Mouse (Mus musculus) hindbrain, postnatal 0 days (tissue): ENCODE results near the gene Comp. TPM values are rescaled to one million over a fixed set of nuclear protein-coding genes. Genes with fewer than 3 reads are reported as not detected.

Source experiments
- ATAC-seq: fragments of 200-750 bp; cut with Nextera tagmentation; 2 replicates; pipeline ENCODE4 v1.8.0; 2017; ENCODE audit warnings: mild to moderate bottlenecking, moderate TSS enrichment, moderate library complexity
- DNase-seq: peaks from one replicate; pipeline ENCODE4 v3.0.0-alpha.2; 2015; ENCODE audit warnings: low spot score
- H3K27ac ChIP-seq: fragments of 300-500 bp; sonication (generic); 2 replicates; pipeline ENCODE4 v1.5.1; 2014; ENCODE audit warnings: mild to moderate bottlenecking
- H3K27me3 ChIP-seq: fragments of 300-500 bp; sonication (generic); 2 replicates; pipeline ENCODE4 v1.6.1; 2014; ENCODE audit warnings: low read length, mixed read lengths; ENCODE audit not compliant: insufficient read depth
- H3K36me3 ChIP-seq: fragments of 300-500 bp; sonication (generic); 2 replicates; pipeline ENCODE4 v1.6.1; 2014; ENCODE audit warnings: low read length, mixed read lengths; ENCODE audit not compliant: insufficient read depth
- H3K4me1 ChIP-seq: fragments of 300-500 bp; sonication (generic); 2 replicates; pipeline ENCODE4 v1.6.1; 2014; ENCODE audit warnings: antibody characterized with exemption, low read length, mixed read lengths; ENCODE audit not compliant: insufficient read depth
- H3K4me2 ChIP-seq: fragments of 300-500 bp; sonication (generic); 2 replicates; pipeline ENCODE4 v1.6.1; 2014; ENCODE audit warnings: low read depth, mild to moderate bottlenecking, low read length, moderate library complexity, mixed read lengths
- H3K4me3 ChIP-seq: fragments of 300-500 bp; sonication (generic); 2 replicates; pipeline ENCODE4 v1.5.1; 2014; ENCODE audit warnings: low read length
- H3K9ac ChIP-seq: fragments of 300-500 bp; sonication (generic); replicated peaks from 2 replicates; pipeline ENCODE4 v1.6.1; 2014; ENCODE audit warnings: mild to moderate bottlenecking, low read length, moderate library complexity, mixed read lengths
- H3K9me3 ChIP-seq: fragments of 300-500 bp; sonication (generic); 2 replicates; pipeline ENCODE4 v1.6.1; 2016; ENCODE audit warnings: low read length, mixed read lengths
- CTCF ChIP-seq: IDR thresholded peaks from 2 replicates; pipeline ENCODE4 v1.5.1; 2016; ENCODE audit warnings: antibody characterized with exemption, control low read depth, low read depth
- WGBS: fragments of 180-500 bp; shearing (Covaris S2); extraction: QIAGEN DNeasy Blood & Tissue Kit; methylation state at CpG from one replicate; pipeline ENCODE4 v1.1.7; 2014; 5-methylcytosine and 5-hydroxymethylcytosine counted together
- polyA plus RNA-seq: library from polyadenylated mRNA; unstranded; fragments of >200 nt; fragmentation: Nextera tagmentation; extraction: Ambion mirVana; gene quantifications from 2 replicates; pipeline ENCODE4 v1.2.1, GENCODE M21; 2015
- total RNA-seq: library from RNA; depleted of rRNA; stranded (reverse); fragments of >200 nt; gene quantifications from 2 replicates; pipeline ENCODE4 v1.2.3, GENCODE M21; 2014

Gene Comp
- total and polyA plus RNA-seq, 2 experiments from 2014 or later = 0.21 to 0.25 TPM

GRCm38 (mm10) chr8:70343076-70343475, 30.3 kb upstream of the Comp start:
- Histone ChIP-seq H3K36me3 (peaks cover 41% of the 10 kb centered on the region), H3K4me3 (no peak overlapping the region), H3K27me3 (no peaks in the 10 kb centered on the region), H3K27ac (no peak overlapping the region), H3K4me2 (no peak overlapping the region), H3K9me3 (no peaks in the 10 kb centered on the region), H3K9ac (no peak overlapping the region), H3K4me1 (no peaks in the 10 kb centered on the region)
- no peak for DNase-seq
- 69% methylated on average over 7 of the region's 7 CpGs for WGBS
- ATAC-seq = no peak
- no peak for TF ChIP-seq CTCF

DNA sequence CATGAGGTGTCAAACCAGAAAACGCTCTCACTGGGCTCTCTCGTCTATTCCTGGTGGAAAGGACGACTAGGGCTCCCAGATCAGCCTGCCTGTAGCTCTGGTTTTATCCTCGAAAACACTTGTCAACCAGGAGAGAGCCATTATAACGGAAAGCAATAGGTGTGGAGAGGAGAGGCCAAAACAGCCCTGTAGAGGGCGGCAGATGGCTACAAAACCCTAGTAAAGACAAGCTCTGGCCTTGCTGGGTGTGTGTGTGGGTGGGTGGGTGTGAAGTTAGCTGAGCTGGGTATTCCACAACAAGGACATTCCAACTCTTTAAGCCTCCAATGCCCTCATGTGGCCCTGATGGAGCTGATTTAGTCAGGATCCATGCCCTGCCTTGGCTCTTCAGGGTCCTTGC, 29.7 kb upstream of the Comp start:
- ATAC-seq = peak; percentile 68; the same call in 1 of the 2 replicates
- Histone ChIP-seq H3K4me1 (no peaks in the 10 kb centered on the region), H3K9ac (no peak overlapping the region), H3K27ac (no peak overlapping the region), H3K9me3 (no peaks in the 10 kb centered on the region), H3K4me2 (no peak overlapping the region), H3K27me3 (no peaks in the 10 kb centered on the region), H3K36me3 (peaks cover 35% of the 10 kb centered on the region), H3K4me3 (no peak overlapping the region)
- peak; percentile 80 for TF ChIP-seq CTCF
- 53% methylated on average over 6 of the region's 6 CpGs for WGBS
- peak; percentile 75 for DNase-seq

GRCm38 (mm10) chr8:70344279-70344678, 29.1 kb upstream of the Comp start:
- H3K27me3 ChIP-seq = no peaks in the 10 kb centered on the region
- no peak overlapping the region for H3K4me3 ChIP-seq
- H3K9ac ChIP-seq = no peak overlapping the region
- no peak overlapping the region for H3K4me2 ChIP-seq
- H3K4me1 ChIP-seq = no peaks in the 10 kb centered on the region
- no peak for DNase-seq
- no peak for ATAC-seq
- 85% methylated on average over 2 of the region's 2 CpGs for WGBS
- no peak for TF ChIP-seq CTCF
- peaks cover 34% of the 10 kb centered on the region for H3K36me3 ChIP-seq
- H3K9me3 ChIP-seq = no peaks in the 10 kb centered on the region
- no peak overlapping the region for H3K27ac ChIP-seq

GRCm38 (mm10) chr8:70347443-70347842, 25.9 kb upstream of the Comp start:
- Histone ChIP-seq H3K4me3 (no peak overlapping the region), H3K27me3 (no peaks in the 10 kb centered on the region), H3K9me3 (no peaks in the 10 kb centered on the region), H3K4me1 (peaks cover 17% of the 10 kb centered on the region), H3K27ac (no peak overlapping the region), H3K4me2 (no peak overlapping the region), H3K36me3 (peaks cover 6% of the 10 kb centered on the region; the same call in 1 of the 2 replicates), H3K9ac (no peak overlapping the region)
- ATAC-seq (no peak), DNase-seq (no peak)
- 83% methylated on average over 4 of the region's 4 CpGs for WGBS
- TF ChIP-seq CTCF = no peak

- ATAC-seq (no peak), DNase-seq (no peak)
- Histone ChIP-seq H3K9ac (peak overlapping the region; percentile 21; the same call in 1 of the 2 replicates), H3K4me2 (no peak overlapping the region), H3K36me3 (0 out of 2 replicates have a peak, but pooled peaks cover 5% of the 10 kb centered on the region), H3K9me3 (no peaks in the 10 kb centered on the region), H3K4me3 (no peak overlapping the region), H3K4me1 (peaks cover 17% of the 10 kb centered on the region), H3K27ac (no peak overlapping the region), H3K27me3 (no peaks in the 10 kb centered on the region)
- TF ChIP-seq CTCF = no peak
- 58% methylated on average over 1 of the region's 1 CpGs for WGBS
These were observed 25.4 kb upstream of the Comp start for GRCm38 (mm10) chr8:70347860-70348420.

DNA sequence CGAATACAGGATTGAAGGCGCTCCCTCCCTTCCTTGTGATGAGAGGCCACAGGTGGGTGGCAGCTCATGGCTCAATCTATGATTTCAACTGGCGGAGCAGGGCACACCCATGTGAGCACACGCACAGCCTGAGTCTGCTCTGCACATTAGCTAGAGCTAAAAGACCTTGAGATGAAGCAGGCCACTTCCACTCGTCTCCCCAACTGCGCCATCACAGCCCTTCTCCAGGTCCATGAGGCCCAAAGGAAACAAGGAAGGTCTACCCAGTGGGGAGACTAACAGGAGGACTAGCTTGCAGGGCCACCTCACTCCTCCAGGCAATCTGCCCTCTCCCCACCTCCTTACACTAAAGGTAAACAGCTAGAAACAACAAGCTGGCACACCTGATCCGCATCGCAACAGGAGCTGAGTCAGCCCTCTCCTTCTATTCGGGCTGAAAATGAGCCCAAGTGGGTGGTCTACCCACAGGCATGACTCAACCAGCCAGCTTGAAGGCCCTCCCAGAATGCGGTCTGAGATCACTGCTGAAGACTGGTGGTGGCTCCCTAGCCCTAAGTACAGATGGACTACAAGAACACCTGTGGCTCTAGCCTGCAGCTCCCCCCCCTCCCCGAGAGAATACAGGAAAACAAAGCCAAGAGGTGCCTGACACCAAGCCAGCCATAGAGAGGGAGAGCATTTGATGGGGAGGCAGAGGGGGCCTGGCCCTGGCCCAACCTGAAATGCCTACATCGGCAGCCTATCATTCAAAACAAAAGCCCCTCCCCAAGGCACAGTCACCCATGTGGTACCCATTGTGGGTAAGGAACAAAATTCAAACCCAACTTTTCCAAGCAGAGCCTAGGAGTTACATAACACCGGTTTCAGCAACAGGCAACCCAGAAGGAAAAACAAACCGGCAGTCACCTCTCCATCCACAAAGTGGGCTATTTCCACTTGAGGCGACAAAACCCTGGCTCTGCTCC, 22.0 kb upstream of the Comp start:
- no peak for ATAC-seq
- Histone ChIP-seq H3K27me3 (no peaks in the 10 kb centered on the region), H3K9ac (peak overlapping the region; percentile 97), H3K4me3 (peak overlapping the region; percentile 100), H3K4me1 (peaks cover 22% of the 10 kb centered on the region), H3K27ac (no peak overlapping the region), H3K9me3 (no peaks in the 10 kb centered on the region), H3K4me2 (peak overlapping the region; percentile 100), H3K36me3 (0 out of 2 replicates have a peak, but pooled peaks cover 5% of the 10 kb centered on the region)
- 48% methylated on average over 15 of the region's 15 CpGs for WGBS
- no peak for TF ChIP-seq CTCF
- DNase-seq = no peak
